8 mouse cellular contexts compared by ENCODE assay signal in the genomic region with DNA sequence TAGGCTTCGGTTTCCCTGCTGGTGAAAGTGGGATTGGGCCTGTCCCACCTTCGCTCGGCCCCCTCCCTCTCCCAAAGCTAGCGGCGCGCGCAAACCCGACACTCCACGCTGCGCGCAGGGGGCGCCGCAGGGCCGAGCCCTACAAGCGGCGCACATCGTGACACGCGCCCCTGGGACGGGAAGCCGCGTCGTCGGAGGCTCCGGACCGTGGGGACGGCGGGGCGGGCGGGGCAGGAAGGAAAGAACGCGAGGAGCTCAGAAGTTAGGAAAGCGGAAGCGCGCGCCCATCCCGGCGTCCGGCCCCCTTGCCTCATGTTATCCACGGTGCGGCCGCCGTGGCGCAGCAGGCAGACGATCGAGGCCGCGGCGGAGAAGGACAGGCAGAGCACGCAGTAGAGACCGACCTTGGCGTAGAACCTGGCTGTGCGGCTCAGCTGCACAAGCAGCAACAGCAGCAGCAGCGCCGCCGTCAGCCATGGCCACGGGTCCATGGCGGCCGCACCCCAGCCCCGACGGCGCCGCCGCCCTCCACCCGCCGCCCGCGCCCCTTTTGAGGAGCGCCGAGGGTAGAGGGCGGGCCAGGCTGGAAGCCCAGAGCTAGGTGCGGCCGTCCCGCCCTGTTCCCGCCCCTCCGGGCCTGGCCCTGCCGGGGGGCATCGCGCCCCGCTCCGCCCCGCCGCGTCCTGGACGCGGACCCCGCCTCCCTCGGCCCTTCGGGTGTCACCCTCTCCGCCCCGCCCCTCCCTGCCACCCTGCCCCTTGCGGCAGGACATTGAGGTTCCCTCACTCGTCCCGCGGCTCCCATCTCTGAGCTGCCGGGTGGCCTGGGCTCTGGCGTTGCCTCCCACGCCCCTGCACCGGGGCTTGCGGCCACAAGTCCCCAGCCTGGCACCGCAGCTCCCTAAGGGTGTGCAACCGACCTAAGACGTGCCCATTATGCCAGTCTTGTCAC. TPM values are rescaled to one million over a fixed set of nuclear protein-coding genes. Genes with fewer than 3 reads are reported as not detected.
DNase-seq lines count a peak whose midpoint lies in the region; ATAC-seq and TF ChIP-seq lines count a peak whose summit lies in the region.

Agpat2 (minus strand) TSS at position 698 of the 952 bp plus-strand sequence.

- H3K36me3 ChIP-seq in kidney, adult 2 months (ENCODE audit: control insufficient read depth, insufficient read depth, low read length): no peaks in the 10 kb centered on the region
- no peaks in the 10 kb centered on the region for H3K36me3 ChIP-seq in liver, embryonic 16.5 days (ENCODE audit: control insufficient read depth, insufficient read depth)

- TF ChIP-seq POLR2A in kidney, adult 2 months (IDR thresholded peaks at IDR 0.05; ENCODE audit: low read depth, low read length): peak; percentile 23

- H3K9ac ChIP-seq in liver, embryonic 16.5 days (ENCODE audit: low read depth, low read length): peak within 1 kb of the TSS; percentile 72

- H3K4me2 ChIP-seq in liver, embryonic 16.5 days (ENCODE audit: low read depth, low read length): peak within 1 kb of the TSS; percentile 70

- peak; percentile 50 for TF ChIP-seq CTCF in layer of hippocampus, adult 2 months (conservative IDR thresholded peaks at IDR 0.05)
- peak; percentile 39 for TF ChIP-seq CTCF in kidney, adult 2 months (conservative IDR thresholded peaks at IDR 0.05; ENCODE audit: insufficient read depth, insufficient read length, low read depth, low read length)

- no peaks in the 10 kb centered on the region for H3K9me3 ChIP-seq in liver, embryonic 16.5 days (replicated peaks; ENCODE audit: control insufficient read depth, low read length)

- 1% methylated on average over 88 of the region's 103 CpGs for WGBS in kidney, adult 2 months
- 1% methylated on average over 79 of the region's 103 CpGs for WGBS in liver, embryonic 16.5 days (ENCODE audit: insufficient replicate concordance)

- no peaks in the 10 kb centered on the region for H3K27me3 ChIP-seq in kidney, adult 2 months (replicated peaks; ENCODE audit: control insufficient read depth, insufficient read depth, low read length)
- H3K27me3 ChIP-seq in liver, embryonic 16.5 days (ENCODE audit: control insufficient read depth, insufficient read depth, low read depth, low read length): peaks cover 14% of the 10 kb centered on the region

- peak within 1 kb of the TSS; percentile 65 for H3K4me3 ChIP-seq in layer of hippocampus, adult 2 months
- H3K4me3 ChIP-seq in kidney, adult 2 months (ENCODE audit: insufficient read depth, low read depth, low read length): peak within 1 kb of the TSS; percentile 92
- H3K4me3 ChIP-seq in liver, embryonic 16.5 days (ENCODE audit: low read depth, low read length): peak within 1 kb of the TSS; percentile 66

- H3K4me1 ChIP-seq in kidney, adult 2 months (ENCODE audit: control insufficient read depth, insufficient read depth, low read length): peaks cover 15% of the 10 kb centered on the region
- H3K4me1 ChIP-seq in liver, embryonic 16.5 days (ENCODE audit: control insufficient read depth, low read depth, low read length): peaks cover 9% of the 10 kb centered on the region

- peak within 1 kb of the TSS; percentile 19; the same call in 1 of the 2 replicates for H3K27ac ChIP-seq in layer of hippocampus, adult 2 months
- H3K27ac ChIP-seq in kidney, adult 2 months (ENCODE audit: insufficient read depth, low read depth, low read length): peak within 1 kb of the TSS; percentile 79
- H3K27ac ChIP-seq in liver, embryonic 16.5 days (ENCODE audit: low read length): peak within 1 kb of the TSS; percentile 88

- peak in 1 of 2 experiments; percentile 22 for DNase-seq in layer of hippocampus, adult 2 months (ENCODE audit: low spot score in 2 of 2)
- DNase-seq in layer of hippocampus, adult 9-10 months (ENCODE audit: low spot score): no peak
- DNase-seq in embryo, embryonic 9.5 days (ENCODE audit: extremely low spot score): peak; percentile 78
- DNase-seq in heart, adult 8-10 months (ENCODE audit: low spot score): peak; percentile 69
- peak; percentile 91 for DNase-seq in kidney, adult 2 months
- DNase-seq in neural tube, embryonic 10.5 days (ENCODE audit: extremely low spot score, low spot score): peak; percentile 64
- DNase-seq in testis, postnatal 14 days (ENCODE audit: low spot score): peak; percentile 59

- peak; percentile 79 for ATAC-seq in liver, embryonic 16.5 days (ENCODE audit: low read depth)

RNA-seq across cellular contexts. Expression of gene Agpat2, which starts in this region (rescaled TPM):
- total RNA-seq in layer of hippocampus, adult 2 months (2021): 1 to 10 TPM; 1.6 to 2.5 TPM
- 10 to 100 TPM; 51.1 to 65.9 (median 60.8) TPM for total RNA-seq in heart, adult 8-10 months (2022)
- polyA plus RNA-seq in kidney, adult 2 months (2012; rRNA removed): 165 and 192 TPM in 2 replicates
- polyA plus RNA-seq in liver, embryonic 16.5 days (2015; fragmentation: Nextera tagmentation; extraction: Ambion mirVana): 58.3 and 65.7 TPM in 2 replicates

Comparison
In these comparisons a context has a peak if more than half of its experiments do, and no peak if none do; other contexts are left out.
1. RNA of gene Agpat2 (total RNA-seq): 51.1 to 65.9 TPM in heart, adult 8-10 months; 1.6 to 2.5 TPM in layer of hippocampus, adult 2 months; every median in the first group is over 10 times any median in the second.
2. H3K27ac ChIP-seq: peak in every context shown above with its lines; median percentile 88 in liver, embryonic 16.5 days; 79 in kidney, adult 2 months; 19 in layer of hippocampus, adult 2 months.
3. Peak in every context shown above with its lines, with median percentiles within 50 percentile points of each other: H3K4me3 ChIP-seq.